ENCODE assay signal across 19 mouse cellular contexts in the genomic region with DNA sequence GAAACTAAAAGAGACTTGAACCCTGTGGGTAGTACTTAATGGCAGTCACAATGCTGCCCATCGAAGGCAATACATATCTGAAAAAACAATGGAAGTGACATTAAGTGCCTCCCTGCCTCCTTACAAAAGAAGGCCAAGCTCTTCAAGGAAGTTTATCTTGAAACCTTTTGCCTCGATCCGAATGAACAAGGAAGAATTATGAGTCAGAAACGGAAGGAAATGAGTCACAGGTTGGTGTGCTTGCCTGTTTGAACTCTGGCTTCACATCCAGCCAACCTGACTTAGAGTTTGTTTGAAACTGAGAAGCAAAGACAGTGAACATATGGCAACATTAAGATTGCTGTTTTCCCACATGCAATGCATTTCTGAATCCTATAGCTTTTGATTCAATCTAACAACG.
DNase-seq lines count a peak whose midpoint lies in the region; ATAC-seq and TF ChIP-seq lines count a peak whose summit lies in the region.
"Had no signal": no experiment of that assay in that cellular context is flagged by ENCODE, and none has a peak within 500 bp of the region (broad histone marks: within the 10 kb centered on the region; RNA-seq: fewer than 3 reads in every experiment).

No protein-coding gene starts in this region.

- ATAC-seq in heart, postnatal 0 days (ENCODE audit: insufficient read depth, low read depth), result no peak
- no peak for ATAC-seq in midbrain, embryonic 11.5 days (ENCODE audit: low FRiP score)
- no peak for ATAC-seq in midbrain, embryonic 16.5 days
- ATAC-seq in granulocyte monocyte progenitor cell, adult 5-6 weeks (replicated peaks; ENCODE audit: poor library complexity, severe bottlenecking), result peak; percentile 25
- no peak for ATAC-seq in forebrain, embryonic 12.5 days (ENCODE audit: low FRiP score)

- TF ChIP-seq CTCF in heart, postnatal 0 days (IDR thresholded peaks at IDR 0.05; ENCODE audit: low read depth), result no peak

- no peaks in the 10 kb centered on the region for H3K36me3 ChIP-seq in heart, postnatal 0 days (replicated peaks; ENCODE audit: control insufficient read depth, insufficient read depth, low read length)
- H3K36me3 ChIP-seq in midbrain, embryonic 11.5 days (ENCODE audit: control insufficient read depth, insufficient read depth, low read length), result no peaks in the 10 kb centered on the region
- no peaks in the 10 kb centered on the region for H3K36me3 ChIP-seq in midbrain, embryonic 16.5 days (ENCODE audit: control insufficient read depth, insufficient read depth, low read length)
- H3K36me3 ChIP-seq in forebrain, embryonic 12.5 days (replicated peaks), result no peaks in the 10 kb centered on the region
- H3K36me3 ChIP-seq: embryonic facial prominence, embryonic 13.5 days; limb, embryonic 13.5 days; liver, embryonic 15.5 days; neural tube, embryonic 15.5 days; stomach, embryonic 15.5 days had no signal

- no peak for TF ChIP-seq EP300 in heart, postnatal 0 days (IDR thresholded peaks at IDR 0.05; ENCODE audit: low read depth)

- H3K4me1 ChIP-seq in heart, postnatal 0 days (ENCODE audit: control insufficient read depth, insufficient read depth), result no peaks in the 10 kb centered on the region
- no peaks in the 10 kb centered on the region for H3K4me1 ChIP-seq in midbrain, embryonic 11.5 days (ENCODE audit: control insufficient read depth, insufficient read depth, low read length)
- no peaks in the 10 kb centered on the region for H3K4me1 ChIP-seq in midbrain, embryonic 16.5 days (ENCODE audit: control insufficient read depth, insufficient read depth, low read length)
- no peaks in the 10 kb centered on the region for H3K4me1 ChIP-seq in forebrain, embryonic 12.5 days
- H3K4me1 ChIP-seq: limb, embryonic 13.5 days; liver, embryonic 15.5 days; neural tube, embryonic 15.5 days; stomach, embryonic 15.5 days had no signal

- no peak overlapping the region for H3K4me3 ChIP-seq in heart, postnatal 0 days (ENCODE audit: low read depth, low read length)
- no peak overlapping the region for H3K4me3 ChIP-seq in midbrain, embryonic 11.5 days (ENCODE audit: low read depth, low read length)
- no peak overlapping the region for H3K4me3 ChIP-seq in midbrain, embryonic 16.5 days (ENCODE audit: low read depth, low read length)
- H3K4me3 ChIP-seq in forebrain, embryonic 12.5 days (replicated peaks), result no peak overlapping the region
- H3K4me3 ChIP-seq: embryonic facial prominence, embryonic 13.5 days; limb, embryonic 13.5 days; liver, embryonic 15.5 days; neural tube, embryonic 15.5 days; stomach, embryonic 15.5 days had no signal

- 58% methylated on average over 5 of the region's 5 CpGs for WGBS in heart, postnatal 0 days
- 88% methylated on average over 5 of the region's 5 CpGs for WGBS in midbrain, embryonic 11.5 days
- WGBS in midbrain, embryonic 16.5 days, result 86% methylated on average over 5 of the region's 5 CpGs
- WGBS in forebrain, embryonic 12.5 days, result 75% methylated on average over 5 of the region's 5 CpGs

- no peaks in the 10 kb centered on the region for H3K27me3 ChIP-seq in heart, postnatal 0 days (ENCODE audit: control insufficient read depth, insufficient read depth, low read length)
- no peaks in the 10 kb centered on the region for H3K27me3 ChIP-seq in midbrain, embryonic 11.5 days (ENCODE audit: control insufficient read depth, insufficient read depth, low read length)
- no peaks in the 10 kb centered on the region for H3K27me3 ChIP-seq in midbrain, embryonic 16.5 days (ENCODE audit: control insufficient read depth, insufficient read depth, low read depth, low read length)
- no peaks in the 10 kb centered on the region for H3K27me3 ChIP-seq in forebrain, embryonic 12.5 days
- H3K27me3 ChIP-seq: embryonic facial prominence, embryonic 13.5 days; limb, embryonic 13.5 days; liver, embryonic 15.5 days; neural tube, embryonic 15.5 days; stomach, embryonic 15.5 days had no signal

- peak overlapping the region; percentile 39; the same call in 1 of the 2 replicates for H3K27ac ChIP-seq in heart, postnatal 0 days (ENCODE audit: low read depth)
- no peak overlapping the region for H3K27ac ChIP-seq in midbrain, embryonic 11.5 days (ENCODE audit: low read depth, low read length)
- no peak overlapping the region for H3K27ac ChIP-seq in midbrain, embryonic 16.5 days (ENCODE audit: low read length)
- no peak overlapping the region for H3K27ac ChIP-seq in forebrain, embryonic 12.5 days
- H3K27ac ChIP-seq: embryonic facial prominence, embryonic 13.5 days; hindbrain, embryonic 14.5 days; limb, embryonic 13.5 days; liver, embryonic 15.5 days; neural tube, embryonic 15.5 days; stomach, embryonic 15.5 days had no signal

- H3K4me2 ChIP-seq in heart, postnatal 0 days (ENCODE audit: low read depth, low read length), result no peak overlapping the region
- H3K4me2 ChIP-seq in midbrain, embryonic 11.5 days, result no peak overlapping the region
- no peak overlapping the region for H3K4me2 ChIP-seq in midbrain, embryonic 16.5 days (ENCODE audit: low read length)
- no peak overlapping the region for H3K4me2 ChIP-seq in forebrain, embryonic 12.5 days
- H3K4me2 ChIP-seq: embryonic facial prominence, embryonic 13.5 days; hindbrain, embryonic 14.5 days; limb, embryonic 13.5 days; liver, embryonic 15.5 days; neural tube, embryonic 15.5 days; stomach, embryonic 15.5 days had no signal

- intact Hi-C loops in heart, postnatal 25 days (cut with DNase I), result no loop called here
- intact Hi-C loops in gastrocnemius, postnatal 14 days (cut with DNase I; ENCODE audit: low total_unique reads), result no loop called here

- no peaks in the 10 kb centered on the region for H3K9me3 ChIP-seq in heart, postnatal 0 days (replicated peaks; ENCODE audit: control insufficient read depth, low read length)
- no peaks in the 10 kb centered on the region for H3K9me3 ChIP-seq in midbrain, embryonic 11.5 days (ENCODE audit: control insufficient read depth, low read length)
- H3K9me3 ChIP-seq in midbrain, embryonic 16.5 days (replicated peaks; ENCODE audit: control insufficient read depth, low read length, poor library complexity, severe bottlenecking), result no peaks in the 10 kb centered on the region
- no peaks in the 10 kb centered on the region for H3K9me3 ChIP-seq in forebrain, embryonic 12.5 days
- H3K9me3 ChIP-seq: embryonic facial prominence, embryonic 13.5 days; limb, embryonic 13.5 days; liver, embryonic 15.5 days; neural tube, embryonic 15.5 days; stomach, embryonic 15.5 days had no signal

- DNase-seq in heart, postnatal 0 days (ENCODE audit: low spot score), result peak; percentile 8
- no peak for DNase-seq in heart, postnatal 25 days (ENCODE audit: low spot score)
- peak; percentile 77 for DNase-seq in midbrain, embryonic 11.5 days (ENCODE audit: low spot score, missing footprints)
- no peak for DNase-seq in right cerebral cortex, postnatal 4 days
- DNase-seq in gastrocnemius, postnatal 14 days, result no peak
- DNase-seq: B cell, adult 2 months; cerebellum, adult 11 months; cerebellum, postnatal 25 days; kidney, adult 8-10 months; thymus, postnatal 25 days had no signal

- no peak overlapping the region for H3K9ac ChIP-seq in heart, postnatal 0 days (replicated peaks; ENCODE audit: low read depth, low read length)
- H3K9ac ChIP-seq in midbrain, embryonic 11.5 days (ENCODE audit: low read length), result no peak overlapping the region
- no peak overlapping the region for H3K9ac ChIP-seq in midbrain, embryonic 16.5 days (ENCODE audit: low read depth, low read length)
- H3K9ac ChIP-seq in forebrain, embryonic 12.5 days, result no peak overlapping the region
- H3K9ac ChIP-seq: embryonic facial prominence, embryonic 13.5 days; hindbrain, embryonic 14.5 days; limb, embryonic 13.5 days; liver, embryonic 15.5 days; neural tube, embryonic 15.5 days; stomach, embryonic 15.5 days had no signal

Comparison
In these comparisons a context has a peak if more than half of its experiments do, and no peak if none do; other contexts are left out.
1. DNase-seq: peak in heart, postnatal 0 days (single experiment) and midbrain, embryonic 11.5 days (single experiment); none in heart, postnatal 25 days (single experiment), right cerebral cortex, postnatal 4 days (single experiment) and gastrocnemius, postnatal 14 days (single experiment).